Mouse (Mus musculus) gastrocnemius, postnatal 25 days (tissue): ENCODE results near the gene Map3k4. TPM values are rescaled to one million over a fixed set of nuclear protein-coding genes. Genes with fewer than 3 reads are reported as not detected.
"Not testable (repeated sequence)": the region's sequence is repeated elsewhere in the genome, so short reads cannot be mapped to it uniquely, and the experiment has no call there.

Experiments used
- DNase-seq: peaks from one replicate; pipeline ENCODE4 v3.0.0; 2022
- total RNA-seq, 2 experiments: library from RNA; stranded (reverse); gene quantifications; 1 replicate in 1 of 2; 2 replicates in 1 of 2; pipeline ENCODE4 v1.2.3; 2021

Map3k4 gene
- total RNA-seq, 2 experiments from 2014 or later, result 25.5 to 25.7 TPM

DNA sequence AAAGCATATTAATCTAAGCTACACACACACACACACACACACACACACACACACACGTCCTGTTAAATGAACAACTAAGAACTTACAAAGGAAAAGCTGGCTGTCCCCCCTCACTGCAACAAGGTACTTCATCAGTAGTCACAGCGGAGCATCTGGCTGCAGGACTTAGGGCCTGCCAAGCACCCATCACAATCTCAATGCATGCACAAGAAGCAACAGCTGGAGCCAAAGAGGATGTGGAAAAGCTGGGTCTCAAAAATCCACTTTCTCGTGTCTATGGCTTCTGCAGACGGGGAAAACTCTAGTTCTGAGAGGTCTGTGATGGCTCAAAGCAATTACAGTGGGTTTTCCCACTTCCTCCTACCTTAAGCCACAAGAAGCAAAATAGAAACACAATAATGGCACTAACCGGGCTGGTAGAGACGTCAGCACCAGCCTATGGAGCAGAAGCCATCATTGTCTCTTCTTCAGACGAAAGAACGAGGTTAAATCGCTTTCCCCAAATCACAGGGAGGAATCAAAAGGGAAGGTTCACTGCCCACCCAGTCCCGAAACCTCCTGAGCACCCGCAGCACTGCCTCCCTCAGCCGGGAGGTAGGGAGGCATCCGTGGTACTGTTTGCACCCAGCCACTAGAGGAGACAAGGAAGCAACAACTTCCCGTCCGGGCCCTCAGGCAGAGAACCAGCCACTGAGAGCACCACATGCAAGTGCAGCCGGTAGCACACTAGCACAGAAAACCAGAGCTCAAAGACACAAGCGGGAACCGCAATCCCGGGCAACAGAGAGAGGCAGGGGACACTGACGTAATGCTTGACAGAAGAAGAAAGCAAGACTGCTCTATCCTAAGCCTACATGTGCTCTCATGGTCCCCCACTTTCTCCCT lies 11.1 kb downstream of the Map3k4 start:
- DNase-seq, result no peak

DNA sequence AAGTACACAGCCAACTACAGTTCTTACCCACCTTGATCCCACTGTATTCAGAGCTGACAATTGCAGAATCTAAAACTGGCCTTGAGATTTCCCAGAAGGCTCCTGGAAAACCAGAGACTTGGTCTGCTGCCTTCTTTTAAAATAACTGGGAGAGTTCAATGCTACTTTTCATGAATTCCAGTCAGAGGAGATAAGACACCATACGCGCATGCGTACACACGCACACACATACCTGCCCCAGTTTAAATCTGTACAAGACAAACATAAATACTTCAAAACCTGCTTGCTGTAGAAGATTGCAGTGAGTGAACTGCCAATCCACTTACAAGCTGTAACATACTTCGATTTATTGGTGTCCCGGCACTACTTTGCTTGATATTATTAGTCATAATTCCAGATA lies 13.9 kb downstream of the Map3k4 start:
- DNase-seq, result no peak

DNA sequence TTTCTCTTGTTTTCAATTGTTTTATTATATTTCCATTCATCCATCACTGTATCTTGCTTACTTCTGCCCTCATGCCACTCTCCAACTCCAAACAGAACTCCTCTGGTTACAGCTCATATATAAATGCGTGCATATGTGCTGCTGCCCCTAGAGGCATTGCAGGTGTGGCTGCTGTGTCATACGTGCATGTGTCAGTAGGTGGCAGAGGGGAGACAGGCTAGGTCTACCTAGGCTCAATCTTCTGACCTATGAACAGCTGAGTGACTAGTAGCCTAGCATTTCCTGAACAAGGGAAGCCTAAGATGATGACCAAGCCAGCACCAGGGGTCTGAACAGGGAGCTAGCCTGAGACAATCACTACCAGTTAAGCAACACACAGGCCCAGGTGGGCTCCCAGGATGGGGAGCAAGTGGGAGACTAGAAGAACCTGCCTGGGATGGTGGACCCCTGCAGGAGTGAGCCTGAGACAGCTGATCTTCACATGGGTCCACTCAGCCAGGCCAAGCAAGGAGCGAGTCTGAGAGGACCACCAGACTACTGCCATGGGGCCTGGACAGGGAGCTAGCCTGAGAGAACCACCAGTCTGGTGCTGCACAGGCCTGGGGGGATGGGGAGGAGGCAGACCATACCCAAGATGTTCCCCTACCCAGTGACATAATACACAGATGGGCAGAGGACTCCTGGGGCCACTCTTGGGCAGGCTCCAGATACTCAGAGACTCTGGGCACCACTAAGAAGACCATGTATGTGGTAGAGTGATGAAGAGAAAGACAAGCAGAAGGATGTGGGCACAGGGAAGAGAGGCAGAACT lies 17.5 kb downstream of the Map3k4 start:
- no peak for DNase-seq

DNA sequence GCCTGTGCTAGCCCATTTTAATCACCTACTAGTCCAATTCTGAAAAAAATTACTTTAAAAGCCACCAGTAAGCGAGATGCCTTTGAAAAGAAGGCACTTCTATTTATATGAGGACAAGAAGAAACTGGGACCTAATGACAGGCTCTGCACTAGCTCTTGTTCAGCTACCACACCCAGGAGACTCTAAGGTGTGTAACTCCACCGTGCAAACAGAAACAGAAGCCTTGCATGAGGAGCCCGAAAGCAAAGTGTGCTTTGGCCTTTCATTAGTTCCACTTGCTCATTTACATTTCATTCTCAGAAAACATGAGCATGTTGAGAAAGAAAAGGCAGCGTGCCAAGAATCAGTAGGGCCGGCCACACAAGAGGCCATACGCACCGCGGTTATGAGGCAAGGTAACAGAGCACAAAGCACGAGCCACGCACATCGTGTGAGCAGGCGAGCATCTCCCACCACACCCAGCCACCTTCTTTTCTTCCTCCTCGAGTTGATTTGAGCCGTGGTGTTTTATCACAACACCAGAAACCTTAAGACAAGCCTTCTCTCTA lies 18.4 kb downstream of the Map3k4 start:
- DNase-seq, result no peak

DNA sequence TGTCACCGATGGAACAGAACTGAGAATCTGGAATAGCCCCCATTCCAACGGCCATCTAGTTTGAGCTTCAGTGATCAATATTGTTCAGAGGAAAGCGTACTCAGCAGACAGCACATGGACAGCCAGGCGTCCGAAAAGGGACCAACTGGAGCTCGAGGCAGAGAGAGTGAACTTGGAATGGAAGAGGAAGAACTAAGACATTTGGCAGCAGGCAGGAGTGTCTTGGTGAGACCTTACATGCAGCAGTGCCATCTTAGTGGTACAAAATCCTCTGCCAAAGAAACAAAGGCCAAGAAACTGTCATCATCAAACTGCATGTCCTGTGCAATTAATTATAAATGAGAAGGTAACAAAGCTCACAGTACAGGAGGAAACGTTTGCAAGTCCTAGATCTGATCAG lies 19.2 kb downstream of the Map3k4 start:
- DNase-seq, result no peak

DNA sequence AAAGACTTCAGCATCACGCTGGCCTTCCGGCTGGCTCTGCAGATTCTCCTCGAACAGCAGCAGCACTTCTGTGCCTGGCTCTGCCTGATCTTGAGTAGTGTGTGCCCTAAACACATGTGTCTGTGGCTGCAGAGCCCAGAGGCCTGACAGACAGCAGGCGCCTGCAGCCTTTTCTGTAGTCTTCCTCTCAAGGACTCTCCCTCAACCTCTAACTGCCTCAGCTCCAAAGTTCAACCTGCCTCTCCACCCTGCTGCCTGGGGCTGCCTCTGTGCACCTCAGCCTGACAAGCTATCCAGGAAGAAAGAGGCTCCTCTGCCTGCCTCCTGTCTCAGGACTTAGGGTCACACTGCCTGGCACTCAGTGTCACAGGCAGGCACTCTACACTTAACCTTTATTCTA lies 20.6 kb downstream of the Map3k4 start:
- no peak for DNase-seq

DNA sequence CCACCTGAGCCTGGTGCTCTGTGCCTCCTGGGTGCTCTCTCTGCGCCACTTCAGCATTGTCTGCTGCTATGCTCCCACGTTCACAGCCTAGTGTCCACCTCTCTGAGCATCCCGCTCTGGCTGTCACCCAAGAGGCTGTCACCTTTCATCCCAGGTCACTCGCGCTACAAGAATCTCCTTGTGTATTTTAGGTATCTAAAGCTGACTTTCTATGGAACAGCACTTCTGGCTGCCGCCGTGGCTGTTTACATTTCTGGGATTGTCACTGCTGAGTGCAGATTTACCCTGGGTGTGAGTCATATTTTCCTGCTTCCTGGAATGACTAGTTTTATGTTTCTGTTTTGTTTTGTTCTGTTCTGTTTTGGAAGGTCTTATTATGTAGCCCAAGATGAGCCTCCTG lies 21.3 kb downstream of the Map3k4 start:
- DNase-seq, result no peak

DNA sequence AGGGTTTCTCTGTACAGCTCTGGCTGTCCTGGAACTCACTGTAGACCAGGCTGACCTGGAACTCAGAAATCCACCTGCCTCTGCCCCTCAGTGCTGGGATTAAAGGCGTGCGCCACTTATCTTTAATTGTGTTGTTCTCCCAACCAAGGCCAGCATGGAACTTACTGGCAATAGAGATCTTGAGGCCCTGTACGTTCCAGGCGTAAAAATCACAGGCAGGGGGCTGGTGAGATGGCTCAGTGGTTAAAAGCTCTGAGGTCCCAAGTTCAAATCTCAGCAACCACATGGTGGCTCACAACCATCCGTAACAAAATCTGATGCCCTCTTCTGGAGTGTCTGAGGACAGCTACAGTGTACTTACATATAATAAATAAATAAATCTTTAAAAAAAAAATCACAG lies 22.7 kb downstream of the Map3k4 start:
- not testable (repeated sequence) for DNase-seq

DNA sequence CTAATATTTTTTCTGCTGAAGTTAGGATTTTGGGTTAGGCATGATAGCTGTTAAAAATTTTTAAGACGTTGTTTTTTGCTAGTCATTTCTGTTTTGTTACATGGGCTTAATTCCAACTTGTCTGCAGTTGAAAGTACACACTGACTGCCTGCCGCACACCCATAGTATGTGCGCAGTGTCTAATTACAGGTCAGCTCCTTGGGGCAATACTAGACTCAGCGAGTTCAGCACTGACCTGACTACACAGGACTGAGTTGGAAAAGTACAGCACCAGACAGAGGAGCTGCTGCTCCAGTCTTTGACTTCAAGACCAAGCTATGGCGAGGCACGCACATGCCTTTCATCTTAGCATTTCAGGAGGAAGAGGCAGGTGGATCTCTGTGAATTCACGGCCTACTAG lies 24.2 kb downstream of the Map3k4 start:
- DNase-seq, result no peak

DNA sequence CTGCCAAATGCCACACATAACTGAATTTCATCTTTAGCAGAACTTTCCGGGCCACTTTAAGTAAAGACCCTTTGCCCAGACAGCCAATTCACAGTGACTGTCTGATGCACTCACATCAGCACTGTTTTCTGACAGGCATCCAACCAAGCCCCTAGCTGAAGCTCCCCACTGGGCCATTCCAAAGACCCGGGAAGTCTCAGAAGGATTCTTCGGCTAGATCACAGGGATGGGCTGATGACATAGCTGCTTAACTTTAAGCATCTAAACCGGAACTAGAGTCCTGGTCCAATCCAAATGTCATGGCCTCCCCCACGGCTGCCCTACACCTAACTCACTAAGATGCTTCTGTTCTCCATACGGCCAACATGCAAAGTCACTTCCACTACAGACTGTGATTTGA lies 25.0 kb downstream of the Map3k4 start:
- no peak for DNase-seq

DNA sequence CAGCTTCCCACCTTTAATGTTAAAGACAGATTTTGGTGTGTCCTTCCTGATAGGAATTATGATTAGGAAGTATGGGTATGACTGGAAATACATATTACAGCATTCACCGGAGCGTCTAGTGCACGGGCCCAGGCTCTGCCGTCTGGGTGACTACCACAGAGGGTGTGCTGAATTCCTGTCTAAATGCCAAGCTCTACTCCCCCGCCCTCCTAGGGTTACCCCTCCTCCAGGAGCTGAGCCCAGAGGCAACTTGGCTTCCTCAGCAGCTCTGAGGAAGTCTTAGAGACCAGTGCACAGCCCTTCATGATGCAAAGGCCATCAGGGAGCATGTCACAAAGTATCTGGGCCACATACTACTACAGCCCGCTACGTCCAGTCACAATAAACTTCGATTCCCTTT lies 25.7 kb downstream of the Map3k4 start:
- peak; percentile 59 for DNase-seq

DNA sequence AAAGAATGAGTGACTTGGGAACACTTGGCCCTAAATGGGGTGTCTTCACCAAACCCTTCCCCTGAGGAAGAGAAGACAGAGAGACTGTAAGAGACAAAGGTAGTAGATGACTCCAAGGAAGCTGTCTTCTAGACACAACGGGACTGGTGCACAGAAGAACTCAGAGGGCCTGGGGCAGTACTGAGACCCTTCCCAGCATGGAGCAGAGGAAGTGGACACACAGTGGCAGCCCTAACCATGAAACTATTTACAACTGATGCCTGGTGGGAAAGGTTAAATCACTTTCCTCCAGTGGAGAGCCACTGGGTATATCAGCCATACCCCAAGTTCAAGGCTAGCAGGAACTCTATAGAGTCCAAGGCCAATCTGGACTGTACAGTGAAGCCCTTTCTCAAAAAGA lies 26.2 kb downstream of the Map3k4 start:
- DNase-seq, result no peak

DNA sequence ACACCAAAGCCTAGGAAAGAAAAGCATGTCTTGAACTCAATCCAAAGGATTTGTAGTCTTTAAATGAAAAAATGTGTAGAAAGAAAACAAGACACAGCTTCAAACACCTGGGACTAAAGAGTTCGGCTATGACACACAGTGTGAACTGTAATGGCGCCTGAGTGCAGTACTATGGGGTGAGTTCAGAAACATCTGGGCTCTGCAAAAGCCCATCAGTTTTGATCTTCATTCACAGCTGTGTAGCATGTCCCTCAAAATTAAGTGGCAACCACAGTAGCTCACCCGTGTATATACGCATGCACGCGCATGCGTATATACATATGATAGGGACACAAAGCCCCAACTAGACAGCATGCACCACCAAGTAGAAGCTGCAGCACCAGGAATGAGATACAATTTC lies 27.4 kb downstream of the Map3k4 start:
- DNase-seq, result no peak

DNA sequence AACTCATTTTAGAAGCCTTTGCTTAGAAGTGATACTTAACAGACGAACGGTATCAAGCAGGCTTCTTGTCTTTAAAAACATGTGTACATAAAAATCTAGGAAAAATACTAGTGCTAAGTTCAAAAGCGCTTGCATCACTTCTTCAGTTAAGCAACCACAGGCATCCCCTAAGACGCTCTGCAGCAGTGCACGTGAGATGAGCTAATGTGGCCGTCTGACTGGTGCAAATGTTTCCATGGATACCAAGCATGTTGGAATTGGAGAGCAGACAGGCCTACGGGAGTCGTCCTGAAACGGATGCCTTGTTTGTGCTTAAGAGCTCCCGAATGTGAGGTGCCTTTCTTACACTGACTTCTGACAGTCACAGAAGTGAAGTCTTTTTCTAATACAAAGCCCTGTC lies 27.9 kb downstream of the Map3k4 start:
- DNase-seq, result peak; percentile 55

DNA sequence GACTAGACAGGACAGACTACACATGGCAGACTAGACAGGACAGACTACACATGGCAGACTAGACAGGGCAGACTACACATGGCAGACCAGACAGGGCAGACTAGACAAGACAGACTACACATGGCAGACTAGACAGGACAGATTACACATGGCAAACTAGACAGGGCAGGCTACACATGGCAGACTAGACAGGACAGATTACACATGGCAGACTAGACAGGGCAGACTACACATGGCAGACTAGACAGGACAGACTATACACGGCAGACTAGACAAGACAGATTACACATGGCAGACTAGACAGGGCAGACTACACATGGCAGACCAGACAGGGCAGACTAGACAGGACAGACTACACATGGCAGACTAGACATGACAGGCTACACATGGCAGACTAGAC lies 28.8 kb downstream of the Map3k4 start:
- DNase-seq, result not testable (repeated sequence)

DNA sequence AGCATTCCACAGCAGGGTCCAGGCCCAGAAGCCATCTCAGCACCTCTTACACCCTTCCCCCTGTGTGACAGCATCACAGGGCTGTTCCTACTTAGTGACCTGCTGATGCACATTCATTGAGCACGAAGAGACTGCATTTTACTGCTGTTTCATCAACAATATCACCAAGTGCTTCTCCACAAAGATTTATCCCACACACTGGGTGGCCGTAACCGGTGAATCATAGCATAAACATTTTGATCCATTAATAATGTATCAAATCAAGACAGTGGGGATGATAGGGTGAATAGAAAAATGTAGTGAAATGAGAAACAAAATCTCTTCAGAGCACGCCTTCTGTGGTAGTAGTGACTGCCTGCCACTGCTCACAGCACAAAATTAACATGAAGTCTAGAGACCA lies 29.7 kb downstream of the Map3k4 start:
- no peak for DNase-seq

DNA sequence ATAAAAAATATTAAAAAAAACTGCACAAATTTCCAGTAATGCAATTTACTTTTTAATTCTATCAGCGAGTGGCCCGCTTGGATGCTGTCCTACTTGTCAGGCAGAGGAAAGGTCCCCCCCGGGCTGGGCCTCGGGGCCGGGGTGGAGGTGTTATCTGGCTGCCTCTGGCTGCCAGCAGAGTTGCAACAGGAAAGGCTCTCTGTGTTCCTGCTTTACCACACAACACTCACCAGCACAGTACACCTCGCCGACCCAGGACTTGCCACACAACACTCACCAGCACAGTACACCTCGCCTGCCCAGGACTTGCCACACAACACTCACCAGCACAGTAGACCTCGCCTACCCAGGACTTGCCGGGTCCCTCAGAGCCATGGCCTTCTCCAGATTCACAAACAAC lies 38.8 kb downstream of the Map3k4 start:
- DNase-seq, result no peak

DNA sequence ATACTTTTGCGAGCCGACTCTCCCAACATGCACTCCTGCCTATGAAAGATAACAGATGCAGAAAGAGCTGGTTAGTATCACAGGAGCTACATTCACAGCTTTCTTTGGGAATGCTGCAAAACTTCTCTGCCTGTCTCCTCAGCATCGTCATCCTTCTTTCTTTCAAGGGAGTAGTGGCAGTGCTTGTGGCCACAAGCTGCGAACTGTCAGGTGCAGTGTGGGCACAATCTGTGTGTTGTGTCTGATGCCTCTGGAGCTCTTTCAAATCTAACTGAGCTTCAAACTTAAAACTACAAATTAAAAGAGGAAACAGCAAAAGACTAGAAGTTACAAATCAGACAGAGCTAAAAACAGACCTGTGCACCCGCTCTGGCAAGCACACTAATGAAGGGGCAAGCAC lies 40.5 kb downstream of the Map3k4 start:
- no peak for DNase-seq

DNA sequence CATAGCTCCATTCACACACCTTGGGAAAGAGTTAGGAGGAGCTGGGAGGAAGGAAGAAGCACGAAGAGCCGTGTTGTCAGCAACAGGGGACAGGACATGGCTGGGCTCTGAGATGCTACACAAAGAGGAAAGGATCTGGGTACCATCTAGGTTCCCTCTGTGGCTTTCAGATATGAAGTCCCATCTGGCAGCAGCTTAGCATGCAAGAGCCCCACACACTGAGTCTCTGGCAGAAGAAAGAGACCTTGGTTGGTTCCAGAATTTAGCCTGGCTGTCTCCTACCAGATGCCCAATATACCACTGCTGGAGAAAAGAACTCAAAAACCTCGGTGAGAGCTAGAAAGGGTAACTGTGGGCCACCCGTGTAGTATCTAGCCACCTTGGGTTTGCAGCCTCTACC lies 41.3 kb downstream of the Map3k4 start:
- no peak for DNase-seq

DNA sequence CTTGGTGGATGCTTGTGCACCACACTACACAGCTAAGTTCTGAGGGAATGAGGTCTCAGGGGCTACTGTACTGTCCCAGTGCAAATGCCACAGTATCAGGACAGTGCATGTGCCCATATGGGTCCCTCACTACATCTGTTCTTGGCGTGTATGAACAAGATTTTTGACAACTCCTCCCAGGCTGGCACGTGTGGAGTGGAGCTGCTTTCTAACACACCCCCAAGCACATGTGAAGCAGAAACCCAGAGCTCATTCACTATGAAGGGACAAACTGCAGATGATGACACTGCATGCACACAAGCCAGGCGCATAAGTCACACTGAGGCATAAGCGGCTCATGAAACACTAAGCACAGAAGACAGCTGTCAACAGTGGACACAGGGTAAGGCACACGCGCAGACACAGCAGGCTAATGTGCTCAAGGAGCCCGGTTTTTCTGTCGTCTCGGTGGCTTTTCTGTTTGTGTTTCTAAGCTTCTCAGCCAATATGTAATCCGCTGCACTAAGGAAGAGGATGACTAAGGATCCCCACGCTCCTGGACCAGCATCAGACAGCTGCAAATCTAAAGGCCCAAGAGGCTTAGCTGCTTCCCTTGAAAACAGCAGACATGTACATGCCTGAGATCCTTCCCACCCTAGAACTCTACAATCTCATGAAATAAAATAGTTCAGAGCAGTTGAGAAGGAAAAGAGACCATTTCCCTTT lies 41.9 kb downstream of the Map3k4 start:
- DNase-seq, result no peak

DNA sequence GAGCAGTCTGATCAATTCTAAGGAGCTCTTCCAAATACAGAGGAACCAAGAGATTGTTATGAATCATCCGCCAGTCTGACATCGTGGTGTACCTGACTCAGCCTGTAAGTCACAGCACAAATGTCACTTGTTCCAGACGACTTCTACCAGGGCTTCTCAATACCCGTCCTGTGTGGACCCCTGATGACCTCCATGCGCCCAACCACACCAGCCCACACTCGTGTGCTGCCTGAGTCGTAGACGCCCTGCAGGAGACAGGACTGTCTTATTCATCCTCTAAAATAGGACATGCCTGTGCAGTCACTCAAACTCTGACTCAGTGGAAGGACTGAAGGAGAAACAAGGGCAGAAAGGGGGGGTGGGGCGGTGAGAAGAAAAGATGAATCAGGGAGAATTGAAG lies 42.8 kb downstream of the Map3k4 start:
- DNase-seq, result no peak

DNA sequence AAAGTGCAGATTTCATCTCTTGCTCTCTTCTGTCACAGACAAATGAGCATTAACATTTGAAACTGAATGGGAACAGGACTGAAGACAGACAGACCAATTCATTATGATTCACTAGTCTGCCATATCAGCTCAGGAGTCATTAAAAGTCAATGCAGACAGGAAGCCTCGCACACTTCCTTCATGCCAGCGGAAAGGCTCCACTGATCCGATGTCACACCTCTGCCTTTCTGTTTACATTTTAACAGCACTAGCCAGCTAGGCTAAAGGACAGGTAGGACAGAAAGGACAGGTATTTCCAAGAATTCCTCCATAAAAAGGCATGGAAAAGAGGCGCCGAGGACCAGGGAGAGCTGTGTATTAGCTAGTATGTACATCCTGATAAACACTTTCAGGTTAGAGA lies 45.6 kb downstream of the Map3k4 start:
- no peak for DNase-seq

DNA sequence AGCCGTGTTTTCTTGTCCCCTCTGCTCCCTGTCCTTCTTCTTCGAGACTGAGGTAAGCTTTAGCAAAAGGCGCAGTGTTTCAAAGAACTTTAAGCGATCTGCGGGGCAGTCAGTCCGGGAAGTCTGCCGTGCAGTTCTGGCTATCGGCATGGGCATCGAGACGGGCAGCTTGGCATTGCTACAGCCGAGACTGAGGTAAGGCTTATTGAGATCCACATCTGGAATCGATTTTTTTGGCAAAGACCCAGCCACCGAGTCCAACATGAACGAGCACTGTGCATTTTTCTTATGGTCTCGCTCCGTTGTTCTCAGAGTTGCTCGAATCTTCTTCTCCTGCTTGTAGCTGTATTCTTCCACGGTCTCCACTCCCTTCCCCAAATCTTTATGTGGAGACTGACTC lies 46.8 kb downstream of the Map3k4 start:
- DNase-seq, result no peak
